Mouse (Mus musculus): ENCODE measurements around the gene Slc38a2. TPM values are rescaled to one million over a fixed set of nuclear protein-coding genes. Genes with fewer than 3 reads are reported as not detected.

Slc38a2 gene
- polyA plus RNA-seq, 1 experiment from 2014 or later: 154 TPM

GRCm38 (mm10) chr15:96718466-96718865, 18.9 kb upstream of the Slc38a2 start:
- no peaks in the 10 kb centered on the region; the same call in 1 of the 2 replicates for H3K4me1 ChIP-seq (replicated peaks)
- H3K4me2 ChIP-seq: no peak overlapping the region
- H3K27me3 ChIP-seq (replicated peaks): no peaks in the 10 kb centered on the region
- no peaks in the 10 kb centered on the region; the same call in 1 of the 2 replicates for H3K9me3 ChIP-seq (replicated peaks)
- H3K9ac ChIP-seq: no peak overlapping the region
- no peak for ATAC-seq (ENCODE audit: insufficient number of reproducible peaks, low FRiP score)
- 81% methylated on average over 7 of the region's 7 CpGs for WGBS
- H3K27ac ChIP-seq (ENCODE audit: poor library complexity, severe bottlenecking): no peak overlapping the region
- no peak overlapping the region for H3K4me3 ChIP-seq
- H3K36me3 ChIP-seq: no peaks in the 10 kb centered on the region

GRCm38 (mm10) chr15:96717181-96717580, 17.7 kb upstream of the Slc38a2 start:
- Histone ChIP-seq H3K36me3 (no peaks in the 10 kb centered on the region), H3K4me1 (replicated peaks) (no peaks in the 10 kb centered on the region; the same call in 1 of the 2 replicates), H3K4me3 (no peak overlapping the region), H3K4me2 (no peak overlapping the region), H3K27me3 (replicated peaks) (no peaks in the 10 kb centered on the region), H3K9ac (no peak overlapping the region), H3K27ac (ENCODE audit: poor library complexity, severe bottlenecking) (no peak overlapping the region), H3K9me3 (replicated peaks) (no peaks in the 10 kb centered on the region; the same call in 1 of the 2 replicates)
- ATAC-seq (ENCODE audit: insufficient number of reproducible peaks, low FRiP score): no peak
- WGBS: 77% methylated on average over 3 of the region's 3 CpGs

- no peaks in the 10 kb centered on the region; the same call in 1 of the 2 replicates for H3K9me3 ChIP-seq (replicated peaks)
- ATAC-seq (ENCODE audit: insufficient number of reproducible peaks, low FRiP score): no peak
- no peak overlapping the region for H3K27ac ChIP-seq (ENCODE audit: poor library complexity, severe bottlenecking)
- no peaks in the 10 kb centered on the region for H3K36me3 ChIP-seq
- no peaks in the 10 kb centered on the region for H3K27me3 ChIP-seq (replicated peaks)
- no peak overlapping the region for H3K4me3 ChIP-seq
- H3K9ac ChIP-seq: no peak overlapping the region
- H3K4me1 ChIP-seq (replicated peaks): no peaks in the 10 kb centered on the region; the same call in 1 of the 2 replicates
- WGBS: 64% methylated on average over 4 of the region's 4 CpGs
- no peak overlapping the region for H3K4me2 ChIP-seq
These were observed 16.8 kb upstream of the Slc38a2 start for GRCm38 (mm10) chr15:96716371-96716770.

- Histone ChIP-seq H3K36me3 (no peaks in the 10 kb centered on the region), H3K27ac (ENCODE audit: poor library complexity, severe bottlenecking) (no peak overlapping the region), H3K9ac (no peak overlapping the region), H3K4me2 (no peak overlapping the region), H3K9me3 (replicated peaks) (no peaks in the 10 kb centered on the region; the same call in 1 of the 2 replicates), H3K27me3 (replicated peaks) (no peaks in the 10 kb centered on the region), H3K4me1 (replicated peaks) (no peaks in the 10 kb centered on the region; the same call in 1 of the 2 replicates), H3K4me3 (no peak overlapping the region)
- ATAC-seq (ENCODE audit: insufficient number of reproducible peaks, low FRiP score): no peak
- WGBS: 86% methylated on average over 7 of the region's 7 CpGs
These were observed 16.2 kb upstream of the Slc38a2 start for GRCm38 (mm10) chr15:96715692-96716080.

GRCm38 (mm10) chr15:96715079-96715691, 15.7 kb upstream of the Slc38a2 start:
- Histone ChIP-seq H3K27ac (ENCODE audit: poor library complexity, severe bottlenecking) (no peak overlapping the region), H3K9ac (no peak overlapping the region), H3K9me3 (replicated peaks) (no peaks in the 10 kb centered on the region), H3K27me3 (replicated peaks) (no peaks in the 10 kb centered on the region), H3K4me2 (no peak overlapping the region), H3K4me3 (no peak overlapping the region), H3K36me3 (no peaks in the 10 kb centered on the region), H3K4me1 (replicated peaks) (no peaks in the 10 kb centered on the region; the same call in 1 of the 2 replicates)
- 94% methylated on average over 9 of the region's 9 CpGs for WGBS
- no peak for ATAC-seq (ENCODE audit: insufficient number of reproducible peaks, low FRiP score)

- no peaks in the 10 kb centered on the region for H3K36me3 ChIP-seq
- H3K9ac ChIP-seq: no peak overlapping the region
- H3K4me2 ChIP-seq: no peak overlapping the region
- no peaks in the 10 kb centered on the region for H3K27me3 ChIP-seq (replicated peaks)
- no peaks in the 10 kb centered on the region for H3K9me3 ChIP-seq (replicated peaks)
- no peaks in the 10 kb centered on the region; the same call in 1 of the 2 replicates for H3K4me1 ChIP-seq (replicated peaks)
- no peak overlapping the region for H3K4me3 ChIP-seq
- 84% methylated on average over 3 of the region's 3 CpGs for WGBS
- H3K27ac ChIP-seq (ENCODE audit: poor library complexity, severe bottlenecking): no peak overlapping the region
- ATAC-seq (ENCODE audit: insufficient number of reproducible peaks, low FRiP score): no peak
These were observed 15.1 kb upstream of the Slc38a2 start for GRCm38 (mm10) chr15:96714676-96715016.

- Histone ChIP-seq H3K4me2 (no peak overlapping the region), H3K9ac (no peak overlapping the region), H3K4me1 (replicated peaks) (peaks cover 4% of the 10 kb centered on the region), H3K27me3 (replicated peaks) (no peaks in the 10 kb centered on the region), H3K9me3 (replicated peaks) (no peaks in the 10 kb centered on the region), H3K4me3 (no peak overlapping the region), H3K36me3 (no peaks in the 10 kb centered on the region), H3K27ac (ENCODE audit: poor library complexity, severe bottlenecking) (no peak overlapping the region)
- no peak for ATAC-seq (ENCODE audit: insufficient number of reproducible peaks, low FRiP score)
- 91% methylated on average over 7 of the region's 7 CpGs for WGBS
These were observed 14.5 kb upstream of the Slc38a2 start for GRCm38 (mm10) chr15:96713758-96714675.

- no peaks in the 10 kb centered on the region for H3K9me3 ChIP-seq (replicated peaks)
- 88% methylated on average over 5 of the region's 5 CpGs for WGBS
- H3K4me1 ChIP-seq (replicated peaks): peaks cover 8% of the 10 kb centered on the region
- ATAC-seq (ENCODE audit: insufficient number of reproducible peaks, low FRiP score): no peak
- no peaks in the 10 kb centered on the region for H3K27me3 ChIP-seq (replicated peaks)
- no peak overlapping the region for H3K9ac ChIP-seq
- H3K4me3 ChIP-seq: no peak overlapping the region
- no peak overlapping the region for H3K27ac ChIP-seq (ENCODE audit: poor library complexity, severe bottlenecking)
- H3K36me3 ChIP-seq: no peaks in the 10 kb centered on the region
- no peak overlapping the region for H3K4me2 ChIP-seq
These were observed 12.8 kb upstream of the Slc38a2 start for GRCm38 (mm10) chr15:96712338-96712737.

GRCm38 (mm10) chr15:96711664-96712063, 12.1 kb upstream of the Slc38a2 start:
- no peaks in the 10 kb centered on the region for H3K27me3 ChIP-seq (replicated peaks)
- H3K9me3 ChIP-seq (replicated peaks): no peaks in the 10 kb centered on the region
- H3K4me3 ChIP-seq: no peak overlapping the region
- no peaks in the 10 kb centered on the region for H3K36me3 ChIP-seq
- H3K27ac ChIP-seq (ENCODE audit: poor library complexity, severe bottlenecking): no peak overlapping the region
- ATAC-seq (ENCODE audit: insufficient number of reproducible peaks, low FRiP score): no peak
- H3K4me2 ChIP-seq: no peak overlapping the region
- peaks cover 8% of the 10 kb centered on the region for H3K4me1 ChIP-seq (replicated peaks)
- no peak overlapping the region for H3K9ac ChIP-seq
- WGBS: 90% methylated on average over 11 of the region's 11 CpGs

- H3K27ac ChIP-seq (ENCODE audit: poor library complexity, severe bottlenecking): peak overlapping the region; percentile 98
- no peaks in the 10 kb centered on the region for H3K27me3 ChIP-seq (replicated peaks)
- 38% methylated on average over 15 of the region's 15 CpGs for WGBS
- H3K4me3 ChIP-seq: peak overlapping the region; percentile 64
- peak overlapping the region; percentile 94 for H3K9ac ChIP-seq
- peak overlapping the region; percentile 87 for H3K4me2 ChIP-seq
- ATAC-seq (ENCODE audit: insufficient number of reproducible peaks, low FRiP score): no peak
- H3K4me1 ChIP-seq (replicated peaks): peaks cover 8% of the 10 kb centered on the region; the same call in 1 of the 2 replicates
- no peaks in the 10 kb centered on the region for H3K36me3 ChIP-seq
- no peaks in the 10 kb centered on the region for H3K9me3 ChIP-seq (replicated peaks)
These were observed 11.0 kb upstream of the Slc38a2 start for GRCm38 (mm10) chr15:96710352-96711114.
